Mouse (Mus musculus) thymus, adult 2 months (tissue): ENCODE measurements around the gene Btbd6.

Source experiments
- CTCF ChIP-seq: fragments of 200-500 bp; IDR thresholded peaks from 2 replicates; pipeline ENCODE4 v1.5.1; 2012; ENCODE audit warnings: mild to moderate bottlenecking, control low read depth, low read length, moderate library complexity, borderline replicate concordance; ENCODE audit not compliant: control insufficient read depth, poor library complexity, insufficient read depth; ENCODE audit errors: extremely low read depth
- POLR2A ChIP-seq: fragments of 200-500 bp; IDR thresholded peaks from 2 replicates; pipeline ENCODE4 v1.6.1; 2012; ENCODE audit warnings: mild to moderate bottlenecking, low read length, control low read depth, moderate library complexity; ENCODE audit not compliant: control insufficient read depth, poor library complexity, insufficient read depth; ENCODE audit errors: extremely low read depth

- TF ChIP-seq CTCF (no peak), POLR2A (no peak)
Measured at GRCm38 (mm10) chr12:112947307-112947706, 29.0 kb upstream of the Btbd6 start.
